ENCODE assay signal across 10 mouse cellular contexts in genomic region chr2:75814880-75815279, GRCm38 (mm10).
"Had no signal": no experiment of that assay in that cellular context is flagged by ENCODE, and none has a peak within 500 bp of the region (broad histone marks: within the 10 kb centered on the region; RNA-seq: fewer than 3 reads in every experiment).

No protein-coding gene starts in this region.

- H3K4me1 ChIP-seq: limb, embryonic 15.5 days; liver, embryonic 12.5 days; midbrain, embryonic 15.5 days had no signal

- H3K9me3 ChIP-seq: intestine, embryonic 15.5 days; limb, embryonic 15.5 days; liver, embryonic 12.5 days; midbrain, embryonic 15.5 days had no signal

- H3K27ac ChIP-seq: intestine, embryonic 15.5 days; limb, embryonic 15.5 days; liver, embryonic 12.5 days; midbrain, embryonic 15.5 days had no signal

- H3K4me2 ChIP-seq: intestine, embryonic 15.5 days; limb, embryonic 15.5 days; liver, embryonic 12.5 days; midbrain, embryonic 11.5 days; midbrain, embryonic 15.5 days had no signal

- H3K27me3 ChIP-seq: intestine, embryonic 15.5 days; limb, embryonic 15.5 days; liver, embryonic 12.5 days; midbrain, embryonic 15.5 days had no signal

- H3K9ac ChIP-seq: intestine, embryonic 15.5 days; limb, embryonic 15.5 days; liver, embryonic 12.5 days; midbrain, embryonic 15.5 days had no signal

- H3K36me3 ChIP-seq: intestine, embryonic 15.5 days; limb, embryonic 15.5 days; liver, embryonic 12.5 days; midbrain, embryonic 15.5 days had no signal

- ATAC-seq: intestine, embryonic 15.5 days; liver, embryonic 12.5 days; midbrain, embryonic 15.5 days had no signal

- DNase-seq: layer of hippocampus, adult 9-11 months; layer of hippocampus, postnatal 36 days; lung, postnatal 4 days; thymus, adult 2 months; thymus, postnatal 25 days had no signal

- H3K4me3 ChIP-seq: intestine, embryonic 15.5 days; limb, embryonic 15.5 days; liver, embryonic 12.5 days; midbrain, embryonic 15.5 days had no signal
